Mouse (Mus musculus) myocyte (in vitro differentiated cells): ENCODE measurements around the gene Syngr1. TPM values are rescaled to one million over a fixed set of nuclear protein-coding genes. Genes with fewer than 3 reads are reported as not detected.
A peak's percentile ranks its signal among the peaks of the same experiment; 100 is the strongest.

Experiments used
- H3K27me3 ChIP-seq: one replicate; pipeline ENCODE4 v1.6.1; 2011; ENCODE audit not compliant: control insufficient read depth, insufficient read depth, insufficient read length
- H3K36me3 ChIP-seq: one replicate; pipeline ENCODE4 v1.6.1; 2011; ENCODE audit not compliant: control insufficient read depth, insufficient read depth
- H3K4me2 ChIP-seq: one replicate; pipeline ENCODE4 v1.6.1; 2011; ENCODE audit warnings: low read depth, control low read depth
- H3K4me3 ChIP-seq: one replicate; pipeline ENCODE4 v1.5.1; 2011; ENCODE audit warnings: mild to moderate bottlenecking, control low read depth, moderate library complexity
- H3K79me2 ChIP-seq: one replicate; pipeline ENCODE4 v1.6.1; 2011; ENCODE audit not compliant: control insufficient read depth, insufficient read depth
- H3ac ChIP-seq: one replicate; pipeline ENCODE4 v1.6.1; 2011; ENCODE audit not compliant: control insufficient read depth, insufficient read length
- CEBPB ChIP-seq: IDR thresholded peaks from 2 replicates; pipeline ENCODE4 v1.6.1; 2011; ENCODE audit warnings: mild to moderate bottlenecking, moderate library complexity; ENCODE audit not compliant: poor library complexity, insufficient read depth, severe bottlenecking
- E2F4 ChIP-seq: IDR thresholded peaks from one replicate; pipeline ENCODE4 v1.6.1; 2011; ENCODE audit warnings: mild to moderate bottlenecking, control low read depth, moderate library complexity; ENCODE audit not compliant: insufficient read depth
- MAX ChIP-seq: IDR thresholded peaks from one replicate; pipeline ENCODE4 v1.6.1; 2011; ENCODE audit warnings: low read depth, mild to moderate bottlenecking, control low read depth
- MYOD1 ChIP-seq, 3 experiments: IDR thresholded peaks; one replicate each; pipeline ENCODE4 v1.6.1; 2011; ENCODE audit warnings: control low read depth in 2 of 3, low read depth in 2 of 3, mild to moderate bottlenecking in 2 of 3, moderate library complexity in 1 of 3; ENCODE audit not compliant: insufficient read length in 2 of 3, control insufficient read depth in 1 of 3
- MYOG ChIP-seq, 3 experiments: IDR thresholded peaks; one replicate each; pipeline ENCODE4 v1.6.1; 2011; ENCODE audit warnings: control low read depth in 2 of 3, low read depth in 2 of 3, mild to moderate bottlenecking in 2 of 3; ENCODE audit not compliant: insufficient read length in 2 of 3, control insufficient read depth in 1 of 3, insufficient read depth in 1 of 3
- POLR2A ChIP-seq: IDR thresholded peaks from one replicate; pipeline ENCODE4 v1.6.1; 2011; ENCODE audit warnings: low read depth, mild to moderate bottlenecking, control low read depth, moderate library complexity; ENCODE audit not compliant: insufficient read length
- POLR2AphosphoS2 ChIP-seq: IDR thresholded peaks from one replicate; pipeline ENCODE4 v1.6.1; 2011; ENCODE audit warnings: low read depth, control low read depth; ENCODE audit not compliant: insufficient read length
- REST ChIP-seq: IDR thresholded peaks from one replicate; pipeline ENCODE4 v1.6.1; 2011; ENCODE audit warnings: mild to moderate bottlenecking, control low read depth, moderate library complexity; ENCODE audit not compliant: insufficient read depth, insufficient read length
- SRF ChIP-seq: IDR thresholded peaks from one replicate; pipeline ENCODE4 v1.6.1; 2011; ENCODE audit warnings: low read depth; ENCODE audit not compliant: control insufficient read depth, insufficient read length
- TCF12 ChIP-seq: IDR thresholded peaks from one replicate; pipeline ENCODE4 v1.6.1; 2011; ENCODE audit warnings: mild to moderate bottlenecking, control low read depth; ENCODE audit not compliant: poor library complexity, insufficient read depth, severe bottlenecking
- TCF3 ChIP-seq: IDR thresholded peaks from one replicate; pipeline ENCODE4 v1.6.1; 2011; ENCODE audit warnings: low read depth, control low read depth; ENCODE audit not compliant: insufficient read length
- USF1 ChIP-seq: IDR thresholded peaks from one replicate; pipeline ENCODE4 v1.6.1; 2011; ENCODE audit warnings: low read depth, mild to moderate bottlenecking, control low read depth, moderate library complexity
- polyA plus RNA-seq: library from polyadenylated mRNA; unstranded; fragments of >200 nt; fragmentation: generic; extraction: Trizol; gene quantifications from one replicate; pipeline ENCODE4 v1.2.1, GENCODE M21; 2012; ENCODE audit warnings: missing spikeins

Gene Syngr1
- polyA plus RNA-seq, 1 experiment: 54.7 TPM

- TF ChIP-seq MAX: no peak
- no peak for TF ChIP-seq POLR2A
- TF ChIP-seq TCF3: no peak
- no peak for TF ChIP-seq TCF12
- no peak for TF ChIP-seq E2F4
- no peak for TF ChIP-seq CEBPB
- TF ChIP-seq REST: no peak
- no peak for TF ChIP-seq POLR2AphosphoS2
- peak in 1 of 3 experiments; percentile 43 for TF ChIP-seq MYOD1 (IDR thresholded peaks at IDR 0.05; ENCODE audit: control insufficient read depth in 1 of 3, insufficient read length in 2 of 3, low read depth in 2 of 3)
- no peak overlapping the region for H3K4me2 ChIP-seq
- H3K27me3 ChIP-seq: no peaks in the 10 kb centered on the region
These were observed 30.0 kb upstream of the Syngr1 start for GRCm38 (mm10) chr15:80061071-80061550.

DNA sequence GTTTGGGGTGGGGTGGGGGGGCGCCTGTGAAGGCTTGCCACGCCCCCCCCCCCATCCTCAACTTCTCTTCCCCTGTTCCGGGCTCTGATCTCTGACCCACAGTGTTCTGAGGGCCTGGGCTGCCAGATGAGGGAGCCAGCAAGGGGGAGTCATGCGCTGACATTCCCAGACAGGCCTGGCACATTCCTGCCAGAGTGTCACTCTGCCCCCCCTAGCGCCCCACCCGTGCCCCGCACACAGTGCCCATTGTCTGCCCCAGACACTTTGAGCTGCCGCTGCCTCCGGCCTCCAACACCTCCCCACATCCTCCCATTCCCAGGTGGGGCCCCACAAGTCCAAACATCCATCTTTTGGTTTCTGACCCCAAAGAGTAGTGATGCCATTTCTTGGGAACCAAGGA is 28.8 kb upstream of the Syngr1 start:
- Histone ChIP-seq H3K27me3 (no peaks in the 10 kb centered on the region), H3K79me2 (no peaks in the 10 kb centered on the region), H3K4me3 (no peak overlapping the region), H3K4me2 (no peak overlapping the region), H3ac (no peak overlapping the region), H3K36me3 (no peaks in the 10 kb centered on the region)
- TF ChIP-seq USF1 (peak; percentile 21), CEBPB (no peak), MYOD1 (IDR thresholded peaks at IDR 0.05; ENCODE audit: control insufficient read depth in 1 of 3, insufficient read length in 2 of 3, low read depth in 2 of 3) (peak in 1 of 3 experiments; percentile 65)

More at GRCm38 (mm10) chr15:80061071-80061550, 30.0 kb upstream of the Syngr1 start:
- H3ac ChIP-seq: no peak overlapping the region
- H3K4me3 ChIP-seq: no peak overlapping the region
- no peaks in the 10 kb centered on the region for H3K36me3 ChIP-seq
- H3K79me2 ChIP-seq: no peaks in the 10 kb centered on the region

DNA sequence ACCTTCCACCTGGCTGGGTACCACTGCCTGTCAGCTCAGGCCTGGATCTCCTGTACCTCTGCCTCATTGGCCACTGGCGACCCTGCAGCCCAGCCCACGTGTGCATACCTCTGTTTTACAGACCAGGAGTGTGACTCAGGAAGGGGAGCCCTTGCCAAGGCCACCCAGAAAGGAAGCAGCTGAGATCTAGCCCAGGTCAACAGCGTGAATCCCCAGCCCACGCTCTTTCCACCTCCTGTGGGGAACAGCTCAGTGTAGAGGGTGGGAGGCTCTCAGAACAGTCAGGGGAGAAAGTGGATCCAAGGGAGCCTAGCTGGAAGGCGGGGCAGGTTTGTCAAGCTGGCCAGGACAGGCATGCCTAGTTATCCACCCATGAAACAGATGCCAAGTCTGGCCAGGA is 28.3 kb upstream of the Syngr1 start:
- no peaks in the 10 kb centered on the region for H3K36me3 ChIP-seq
- H3K79me2 ChIP-seq: no peaks in the 10 kb centered on the region
- TF ChIP-seq USF1: no peak
- TF ChIP-seq MYOG (IDR thresholded peaks at IDR 0.05; ENCODE audit: control insufficient read depth in 1 of 3, insufficient read depth in 1 of 3, insufficient read length in 2 of 3, low read depth in 2 of 3): peak in 1 of 3 experiments; percentile 56
- peak in 1 of 3 experiments; percentile 77 for TF ChIP-seq MYOD1 (IDR thresholded peaks at IDR 0.05; ENCODE audit: control insufficient read depth in 1 of 3, insufficient read length in 2 of 3, low read depth in 2 of 3)
- H3K4me3 ChIP-seq: no peak overlapping the region
- H3K4me2 ChIP-seq: no peak overlapping the region
- H3ac ChIP-seq: no peak overlapping the region
- H3K27me3 ChIP-seq: no peaks in the 10 kb centered on the region

DNA sequence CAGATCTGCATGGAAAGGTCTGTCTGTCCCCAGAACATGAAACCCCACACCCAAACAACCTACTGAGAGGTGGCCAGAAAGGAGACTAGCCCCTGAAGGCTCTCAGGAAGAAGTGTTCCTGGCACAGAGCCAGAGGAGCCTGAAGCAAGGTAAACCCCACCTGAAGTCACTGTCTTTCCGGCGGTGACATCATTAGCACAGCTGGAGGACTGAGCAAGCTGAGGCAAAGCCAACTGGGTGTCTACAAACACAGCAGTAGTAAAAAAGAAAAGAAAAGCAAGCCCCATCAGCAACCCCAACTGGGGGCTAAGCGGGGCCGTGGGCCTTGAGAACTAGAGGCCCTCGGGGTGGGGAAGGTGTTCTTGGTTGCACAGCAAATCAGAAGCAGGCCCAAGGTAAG is 26.2 kb upstream of the Syngr1 start:
- TF ChIP-seq TCF12 (no peak), CEBPB (no peak), MYOG (IDR thresholded peaks at IDR 0.05; ENCODE audit: control insufficient read depth in 1 of 3, insufficient read depth in 1 of 3, insufficient read length in 2 of 3, low read depth in 2 of 3) (no peak), REST (no peak), SRF (no peak), MAX (no peak), USF1 (no peak), TCF3 (no peak), E2F4 (no peak), MYOD1 (IDR thresholded peaks at IDR 0.05; ENCODE audit: control insufficient read depth in 1 of 3, insufficient read length in 2 of 3, low read depth in 2 of 3) (no peak), POLR2A (no peak), POLR2AphosphoS2 (no peak)
- no peak overlapping the region for H3K4me3 ChIP-seq
- H3K36me3 ChIP-seq: no peaks in the 10 kb centered on the region
- no peaks in the 10 kb centered on the region for H3K79me2 ChIP-seq
- H3ac ChIP-seq: no peak overlapping the region
- H3K4me2 ChIP-seq: no peak overlapping the region
- H3K27me3 ChIP-seq: no peaks in the 10 kb centered on the region

DNA sequence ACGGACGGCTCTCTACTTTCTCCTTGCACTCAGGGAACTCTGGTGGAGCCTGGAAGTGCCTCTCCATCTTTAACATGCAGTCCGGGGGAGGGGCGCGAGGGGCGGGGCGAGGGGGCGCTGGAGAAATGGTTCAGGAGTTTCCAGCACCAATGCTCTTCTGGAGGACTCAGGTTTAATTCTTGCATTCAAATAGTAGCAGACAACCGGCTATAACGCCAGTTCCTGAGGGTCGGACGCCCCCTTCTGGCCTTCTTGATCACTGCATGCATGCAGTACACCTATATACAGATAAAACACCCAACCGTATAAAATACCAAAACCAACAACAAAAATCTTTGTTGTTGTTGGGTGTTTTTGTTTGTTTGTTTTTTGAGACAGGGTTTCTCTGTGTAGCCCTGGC is 25.7 kb upstream of the Syngr1 start:
- Histone ChIP-seq H3K79me2 (no peaks in the 10 kb centered on the region), H3ac (no peak overlapping the region), H3K27me3 (no peaks in the 10 kb centered on the region), H3K4me2 (no peak overlapping the region), H3K4me3 (no peak overlapping the region), H3K36me3 (no peaks in the 10 kb centered on the region)
- TF ChIP-seq MYOD1 (IDR thresholded peaks at IDR 0.05; ENCODE audit: control insufficient read depth in 1 of 3, insufficient read length in 2 of 3, low read depth in 2 of 3) (no peak), POLR2AphosphoS2 (no peak), USF1 (no peak), CEBPB (no peak), TCF3 (no peak), POLR2A (no peak), REST (no peak), E2F4 (no peak)
